Mouse (Mus musculus): ENCODE measurements around the gene Noxo1.

DNA sequence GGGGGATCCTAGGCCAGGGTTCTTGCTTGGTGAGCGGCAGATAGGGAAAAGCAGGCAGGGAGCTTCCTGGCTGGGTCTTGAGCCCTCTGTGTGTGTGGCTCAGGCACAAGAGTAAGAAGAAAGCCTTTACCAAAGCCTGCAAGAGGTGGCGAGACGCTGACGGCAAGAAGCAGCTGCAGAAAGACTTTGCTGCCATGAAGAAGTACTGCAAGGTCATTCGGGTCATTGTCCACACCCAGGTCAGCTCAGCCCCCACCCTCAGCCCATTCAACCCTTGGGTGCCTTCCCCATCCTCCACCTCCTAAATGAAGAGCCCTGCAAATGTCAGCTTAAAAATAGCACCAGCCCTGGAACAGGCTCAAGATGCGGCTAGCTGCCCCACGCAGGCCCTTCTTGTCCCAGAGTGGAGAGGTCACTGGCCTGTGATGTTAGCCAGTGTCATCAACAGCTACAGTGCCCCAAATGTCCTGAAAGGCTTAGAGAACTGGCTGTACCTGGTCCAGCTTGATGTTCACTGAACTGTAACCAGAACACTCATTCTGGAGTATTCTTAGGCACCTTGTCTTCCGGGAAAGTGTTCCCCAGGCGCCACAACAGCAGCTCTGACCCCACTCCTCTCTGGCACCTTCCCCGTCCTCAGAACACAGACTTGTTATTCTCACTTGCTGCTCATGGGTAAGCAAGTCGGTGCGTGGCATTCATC, 36.4 kb downstream of the Noxo1 start:
- TF ChIP-seq CTCF (IDR thresholded peaks at IDR 0.05; ENCODE audit: low read depth) (no peak), EP300 (IDR thresholded peaks at IDR 0.05; ENCODE audit: low read depth) (no peak)
